Mouse (Mus musculus) left cerebral cortex, postnatal 36 days (tissue): Measurements from ENCODE around the gene Zfp454. TPM values are rescaled to one million over a fixed set of nuclear protein-coding genes. Genes with fewer than 3 reads are reported as not detected.

Experiments used
- DNase-seq, 2 experiments: peaks; one replicate each; pipeline ENCODE4 v3.0.0; 2021 to 2022; ENCODE audit warnings: low spot score in 2 of 2, mixed read lengths in 1 of 2
- intact Hi-C: fragments of 180-260 bp; cut with DNase I; formaldehyde crosslinking; loops from one replicate; pipeline ENCODE4 v1.15.1; 2025
- total RNA-seq, 2 experiments: library from RNA; stranded (reverse); gene quantifications; 2 replicates each; pipeline ENCODE4 v1.2.3; 2021

The Zfp454 gene
- total RNA-seq, 2 experiments from 2014 or later = 6.2 to 6.4 TPM

DNA sequence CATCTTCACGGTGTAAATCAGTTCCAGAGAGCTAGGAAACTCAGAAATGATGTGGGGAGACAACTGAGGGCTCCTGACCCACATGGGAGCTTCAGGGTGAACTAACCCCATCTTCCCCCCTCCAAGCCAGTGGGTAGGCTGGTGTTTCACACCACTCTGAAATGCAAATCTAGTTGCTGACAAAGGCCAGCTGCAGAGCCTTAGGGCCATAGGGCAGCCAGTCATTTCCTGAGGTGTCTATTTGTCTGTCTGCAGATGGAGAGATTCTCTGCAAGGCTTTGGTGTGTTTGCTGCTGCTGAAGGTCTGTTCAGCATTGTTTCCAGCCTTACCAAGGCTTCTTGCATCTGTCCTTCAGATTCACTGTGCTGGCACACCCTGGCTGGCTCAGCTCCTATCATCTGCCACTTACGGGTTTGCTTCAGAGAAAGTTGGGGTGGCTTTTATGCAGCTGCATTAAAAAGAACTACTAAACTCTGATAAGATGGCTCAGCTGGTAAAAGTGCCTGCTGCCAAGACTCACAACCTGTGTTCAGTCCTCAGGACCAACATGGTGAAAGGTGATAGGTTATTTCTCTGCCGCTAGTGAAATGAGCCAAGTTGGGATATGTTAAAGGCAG lies 38.8 kb downstream of the Zfp454 start:
- no peak for DNase-seq
- intact Hi-C loops = no loop called here

DNA sequence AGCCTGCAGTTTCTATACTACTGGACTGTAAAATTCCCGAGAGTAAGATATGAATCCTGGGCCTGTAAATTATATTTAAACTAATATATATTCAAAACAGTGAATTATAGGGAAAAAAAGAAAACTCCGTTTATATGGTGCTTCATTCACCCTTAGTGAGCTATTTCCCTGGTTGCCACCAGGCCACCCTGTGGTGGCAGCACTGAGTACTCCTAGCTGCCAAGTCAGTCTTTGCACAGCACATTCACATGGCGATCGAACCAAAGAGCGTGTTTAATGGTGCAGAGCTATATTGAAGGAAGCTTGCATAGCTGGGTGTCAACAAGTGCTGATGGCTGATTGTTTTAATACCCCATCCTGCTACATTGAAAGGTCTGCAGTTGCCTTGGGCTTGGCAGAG lies 40.4 kb downstream of the Zfp454 start:
- no peak for DNase-seq
- intact Hi-C loops = no loop called here

DNA sequence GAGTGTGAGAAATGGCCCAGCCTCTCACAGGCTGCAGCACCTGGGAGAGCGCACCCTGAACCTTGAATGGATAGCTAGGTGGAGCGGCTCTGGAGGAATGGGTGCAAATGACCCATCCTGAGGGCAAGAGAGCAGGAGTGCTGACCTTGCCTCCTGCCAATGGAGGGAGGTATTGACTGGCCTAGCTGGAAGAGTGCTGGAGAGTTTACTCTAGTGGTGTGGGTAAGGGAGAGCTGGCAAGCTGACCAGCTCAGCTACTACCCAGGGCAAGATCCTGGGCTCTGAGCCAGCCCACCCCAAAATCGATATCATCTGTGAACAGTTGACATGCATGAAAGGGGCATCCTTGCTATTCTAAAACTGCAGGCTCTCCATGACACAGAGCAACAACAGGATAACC lies 41.5 kb downstream of the Zfp454 start:
- intact Hi-C loops = no loop called here

DNA sequence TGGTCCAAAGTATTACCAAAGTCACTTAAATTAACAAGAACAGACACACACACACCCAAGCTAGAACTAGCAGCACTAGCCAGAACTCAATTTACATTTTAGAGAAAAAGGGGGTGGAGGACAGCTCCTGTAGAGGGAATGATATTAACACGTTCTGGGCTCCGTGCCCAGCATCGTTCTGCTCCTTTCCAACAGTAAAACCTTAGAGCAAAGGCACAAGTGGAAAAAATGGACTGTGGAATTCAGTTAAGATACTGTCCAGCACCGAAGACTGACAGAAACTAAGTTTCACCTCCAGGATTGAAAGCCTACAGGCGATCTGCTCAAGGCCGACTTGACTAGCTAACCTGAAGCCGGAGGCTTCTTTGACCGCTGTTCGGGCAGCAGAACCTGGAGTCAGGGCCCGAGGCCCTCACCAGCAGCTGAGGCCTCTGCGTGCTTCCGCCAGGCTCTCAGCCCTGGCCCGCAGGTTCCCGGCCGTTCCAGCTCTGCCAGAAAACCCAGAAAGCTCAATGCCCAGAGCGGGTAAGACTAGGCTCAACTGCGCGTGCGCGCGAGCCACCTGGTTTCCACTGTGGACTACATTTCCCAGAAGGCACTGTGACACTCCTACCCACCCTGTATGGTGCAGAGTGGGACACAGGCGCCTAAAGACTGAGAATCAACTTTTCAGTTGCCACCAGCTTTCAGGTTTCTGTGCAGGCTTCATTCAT lies 46.3 kb downstream of the Zfp454 start, which contains the start of gene Zfp879:
Zfp879 (minus strand) TSS at position 530 of the 713 bp plus-strand sequence.
- intact Hi-C loops = loop anchor here (1.0 to 2.0 kb wide), 2 partner anchors 14 to 46 kb away; partner anchors contain the start of genes Zfp354c and Zfp454
- peak; percentile 93 to 95 for DNase-seq

More for the DNA sequence above, 41.5 kb downstream of the Zfp454 start:
- DNase-seq = no peak

DNA sequence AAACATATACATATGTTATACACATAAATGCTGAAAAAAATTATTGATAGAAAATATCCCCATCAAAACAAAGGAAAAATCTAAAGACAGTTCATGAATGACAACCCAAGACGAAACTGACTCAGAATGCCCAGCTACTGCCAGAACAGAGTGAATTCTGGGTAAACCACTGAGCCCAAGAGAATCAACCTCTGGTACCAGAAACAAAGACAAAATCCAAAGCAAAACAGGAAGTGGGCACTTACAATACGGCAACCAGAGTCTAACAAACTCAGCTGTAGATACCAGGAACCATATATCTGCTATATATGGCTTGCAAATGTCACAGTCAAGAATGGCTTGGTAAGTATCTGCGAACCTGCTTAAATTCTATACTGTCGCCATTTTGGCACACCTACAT lies 51.7 kb downstream of the Zfp454 start:
- no peak for DNase-seq
- intact Hi-C loops = no loop called here

DNA sequence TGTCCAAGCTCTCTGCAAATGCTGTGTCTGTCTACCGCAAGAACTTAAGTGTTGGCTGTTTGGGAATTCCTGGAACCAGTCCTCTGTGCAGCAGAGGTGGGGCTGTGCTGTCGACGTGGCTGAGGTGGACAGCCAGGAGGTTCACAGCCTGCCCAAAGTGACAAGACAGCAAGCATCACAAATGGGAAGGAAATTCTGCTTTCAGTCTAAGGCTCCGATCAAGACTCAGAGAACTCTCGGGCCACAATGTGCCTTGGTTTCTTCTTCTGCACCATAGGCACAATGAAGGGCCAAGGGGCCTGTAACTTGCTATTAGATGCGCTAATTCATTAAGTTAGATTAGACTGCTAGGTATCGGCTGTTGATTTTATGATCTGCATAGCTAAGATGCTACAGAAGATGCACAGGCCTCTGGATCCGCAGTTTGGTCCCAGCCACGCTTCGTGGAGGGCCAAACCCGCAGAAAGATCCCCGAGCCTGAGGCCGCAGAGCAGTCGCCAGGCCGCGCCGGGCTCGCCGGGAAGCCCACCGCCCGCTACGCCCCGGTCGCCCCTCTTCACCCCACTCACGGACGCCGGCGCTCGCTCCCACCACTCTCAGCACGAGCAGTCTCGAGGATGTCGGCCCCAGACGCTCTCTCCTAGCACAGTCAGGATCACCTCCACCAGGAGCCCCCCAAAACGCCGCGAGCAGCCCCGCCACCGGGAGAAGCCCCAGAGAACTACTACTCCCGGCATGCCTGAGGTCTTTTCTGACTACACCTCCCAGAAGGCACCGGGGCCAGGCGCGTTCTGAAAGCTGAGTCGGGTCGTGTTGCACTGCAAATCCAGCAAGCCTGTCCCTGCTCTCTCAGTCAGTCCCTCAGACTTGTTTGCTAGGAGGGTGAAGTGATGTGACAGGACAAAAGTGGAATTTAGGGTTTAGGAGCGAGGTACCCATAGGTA lies 60.2 kb downstream of the Zfp454 start, which contains the start of gene Zfp354c:
Zfp354c (minus strand) TSS at position 715 of the 944 bp plus-strand sequence.
- intact Hi-C loops = loop anchor here (1.0 to 5.0 kb wide), 2 partner anchors 14 to 105 kb away; partner anchors contain the start of genes Zfp354b and Zfp879
- peak; percentile 86 to 88 for DNase-seq

DNA sequence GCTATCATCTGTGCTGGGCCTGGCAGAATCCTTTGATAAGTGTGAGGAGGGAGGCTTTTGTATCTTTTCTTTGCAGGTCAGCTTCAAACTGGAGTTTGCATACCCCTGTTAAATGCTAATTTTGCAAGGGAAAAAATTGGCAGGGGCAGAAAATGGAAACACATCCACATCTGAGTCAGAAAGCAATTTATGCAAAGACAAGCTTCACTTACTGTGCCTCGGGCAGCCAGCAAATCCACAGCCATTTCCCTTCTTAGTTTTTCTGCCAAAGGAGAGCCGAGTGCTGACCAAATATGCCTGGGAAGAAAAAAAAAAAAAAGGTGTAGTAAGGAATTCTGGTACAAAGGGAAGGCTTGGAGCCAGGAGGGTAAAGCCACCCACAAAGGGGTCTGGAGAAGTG lies 61.2 kb downstream of the Zfp454 start:
- intact Hi-C loops = loop anchor here (5.0 kb wide), 1 partner anchor 106 kb away; the partner anchor contains the start of gene Zfp354b
- DNase-seq = no peak

Other genes with a start within 250 kb of the Zfp454 start
- 10 to 100 TPM; 43.2 to 45.9 TPM for gene Zfp354c, start 59.9 kb downstream of the Zfp454 start, total RNA-seq
- 1 to 10 TPM; 3.4 to 3.8 TPM for gene Zfp879, start 46.1 kb downstream of the Zfp454 start, total RNA-seq
- not detected for gene Grm6, start 37.0 kb downstream of the Zfp454 start, total RNA-seq
- gene Zfp2, start 28.5 kb upstream of the Zfp454 start, total RNA-seq = 10 to 100 TPM; 23.2 to 24.0 TPM
- gene Zfp354b, start 44.0 kb upstream of the Zfp454 start, total RNA-seq = 1 to 10 TPM; 5.4 to 5.9 TPM
- gene 4933414I15Rik, start 56.1 kb upstream of the Zfp454 start, total RNA-seq = not detected
- not detected for gene Prop1, start 66.1 kb upstream of the Zfp454 start, total RNA-seq
- gene Olfr1378, start 78.9 kb upstream of the Zfp454 start, total RNA-seq = not detected
- gene Olfr1377, start 94.3 kb upstream of the Zfp454 start, total RNA-seq = not detected
- gene Olfr51, start 115.9 kb upstream of the Zfp454 start, total RNA-seq = not detected
- not detected for gene Olfr54, start 126.6 kb upstream of the Zfp454 start, total RNA-seq
- not detected for gene Olfr1375, start 160.5 kb upstream of the Zfp454 start, total RNA-seq
- 1 to 10 TPM; 8.1 to 9.3 TPM for gene Zfp354a, start 171.6 kb upstream of the Zfp454 start, total RNA-seq